Mouse (Mus musculus) myocyte (in vitro differentiated cells): ENCODE measurements at regions not wholly inside any gene's neighbourhood (a gene's known extent, or its start where the extent isn't known, plus 50 kb on each side); places are given as distances from the start of the nearest gene placed in this dataset.

Experiments used
- CEBPB ChIP-seq: IDR thresholded peaks from 2 replicates; pipeline ENCODE4 v1.6.1; 2011; ENCODE audit warnings: mild to moderate bottlenecking, moderate library complexity; ENCODE audit not compliant: poor library complexity, insufficient read depth, severe bottlenecking
- E2F4 ChIP-seq: IDR thresholded peaks from one replicate; pipeline ENCODE4 v1.6.1; 2011; ENCODE audit warnings: mild to moderate bottlenecking, control low read depth, moderate library complexity; ENCODE audit not compliant: insufficient read depth
- MAX ChIP-seq: IDR thresholded peaks from one replicate; pipeline ENCODE4 v1.6.1; 2011; ENCODE audit warnings: low read depth, mild to moderate bottlenecking, control low read depth
- MYOD1 ChIP-seq, 3 experiments: IDR thresholded peaks; one replicate each; pipeline ENCODE4 v1.6.1; 2011; ENCODE audit warnings: control low read depth in 2 of 3, low read depth in 2 of 3, mild to moderate bottlenecking in 2 of 3, moderate library complexity in 1 of 3; ENCODE audit not compliant: insufficient read length in 2 of 3, control insufficient read depth in 1 of 3
- MYOG ChIP-seq, 3 experiments: IDR thresholded peaks; one replicate each; pipeline ENCODE4 v1.6.1; 2011; ENCODE audit warnings: control low read depth in 2 of 3, low read depth in 2 of 3, mild to moderate bottlenecking in 2 of 3; ENCODE audit not compliant: insufficient read length in 2 of 3, control insufficient read depth in 1 of 3, insufficient read depth in 1 of 3
- POLR2A ChIP-seq: IDR thresholded peaks from one replicate; pipeline ENCODE4 v1.6.1; 2011; ENCODE audit warnings: low read depth, mild to moderate bottlenecking, control low read depth, moderate library complexity; ENCODE audit not compliant: insufficient read length
- POLR2AphosphoS2 ChIP-seq: IDR thresholded peaks from one replicate; pipeline ENCODE4 v1.6.1; 2011; ENCODE audit warnings: low read depth, control low read depth; ENCODE audit not compliant: insufficient read length
- REST ChIP-seq: IDR thresholded peaks from one replicate; pipeline ENCODE4 v1.6.1; 2011; ENCODE audit warnings: mild to moderate bottlenecking, control low read depth, moderate library complexity; ENCODE audit not compliant: insufficient read depth, insufficient read length
- SRF ChIP-seq: IDR thresholded peaks from one replicate; pipeline ENCODE4 v1.6.1; 2011; ENCODE audit warnings: low read depth; ENCODE audit not compliant: control insufficient read depth, insufficient read length
- TCF12 ChIP-seq: IDR thresholded peaks from one replicate; pipeline ENCODE4 v1.6.1; 2011; ENCODE audit warnings: mild to moderate bottlenecking, control low read depth; ENCODE audit not compliant: poor library complexity, insufficient read depth, severe bottlenecking
- TCF3 ChIP-seq: IDR thresholded peaks from one replicate; pipeline ENCODE4 v1.6.1; 2011; ENCODE audit warnings: low read depth, control low read depth; ENCODE audit not compliant: insufficient read length
- USF1 ChIP-seq: IDR thresholded peaks from one replicate; pipeline ENCODE4 v1.6.1; 2011; ENCODE audit warnings: low read depth, mild to moderate bottlenecking, control low read depth, moderate library complexity

DNA sequence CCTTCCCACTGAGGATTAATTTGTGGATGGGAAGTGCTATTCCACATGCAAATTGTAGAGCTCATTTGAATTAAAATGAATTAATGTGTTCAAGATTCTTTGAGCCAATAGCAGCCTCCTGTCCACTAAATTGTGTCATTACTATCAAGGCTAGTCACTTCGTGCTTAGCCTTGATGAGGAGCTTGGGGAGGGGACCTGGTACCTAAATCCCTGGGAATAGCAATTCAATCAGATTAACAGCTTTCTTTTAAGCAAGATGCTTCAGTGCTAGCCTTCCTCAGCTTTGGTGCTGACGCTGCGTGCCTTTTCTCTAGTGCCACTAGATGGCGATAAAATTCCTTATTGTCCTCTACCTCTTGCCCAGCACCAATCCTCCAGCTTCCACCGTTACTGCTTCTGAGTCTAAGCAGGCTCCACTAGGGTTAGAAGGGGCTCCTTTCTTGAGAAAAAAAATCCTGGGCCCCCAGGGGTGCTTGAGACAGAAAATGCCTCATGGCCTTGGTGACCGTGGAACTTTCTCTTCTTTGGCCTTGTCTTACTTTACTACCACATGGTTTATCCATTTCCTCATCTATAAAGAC lies 650.0 kb downstream of the Tlr4 start:
- no peak for TF ChIP-seq POLR2A
- no peak for TF ChIP-seq TCF12
- TF ChIP-seq TCF3, result no peak
- no peak for TF ChIP-seq MYOD1 (IDR thresholded peaks at IDR 0.05; ENCODE audit: control insufficient read depth in 1 of 3, insufficient read length in 2 of 3, low read depth in 2 of 3)
- no peak for TF ChIP-seq MYOG (IDR thresholded peaks at IDR 0.05; ENCODE audit: control insufficient read depth in 1 of 3, insufficient read depth in 1 of 3, insufficient read length in 2 of 3, low read depth in 2 of 3)
- no peak for TF ChIP-seq E2F4
- TF ChIP-seq MAX, result no peak
- no peak for TF ChIP-seq CEBPB
- TF ChIP-seq SRF, result no peak
- TF ChIP-seq USF1, result no peak
- no peak for TF ChIP-seq POLR2AphosphoS2
- TF ChIP-seq REST, result no peak
